Mouse (Mus musculus) CH12.LX (cell line): Measurements from ENCODE around the gene Dnm1. TPM values are rescaled to one million over a fixed set of nuclear protein-coding genes. Genes with fewer than 3 reads are reported as not detected.
A peak's percentile ranks its signal among the peaks of the same experiment; 100 is the strongest.

Source experiments
- DNase-seq: peaks from one replicate; pipeline ENCODE4 v3.0.0-alpha.2; 2013; ENCODE audit errors: extremely low read depth
- H3K27ac ChIP-seq: 2 replicates; pipeline ENCODE4 v1.5.1; 2012; ENCODE audit warnings: low read depth, mild to moderate bottlenecking, control low read depth, moderate library complexity; ENCODE audit not compliant: insufficient read depth
- H3K27me3 ChIP-seq: replicated peaks from 2 replicates; pipeline ENCODE3; 2012; ENCODE audit warnings: inconsistent platforms
- H3K36me3 ChIP-seq, 2 experiments: replicated peaks in 1 of 2; 2 replicates each; pipeline versions ENCODE3 to v1.6.1; 2012; ENCODE audit warnings: inconsistent platforms in 1 of 2, low read length in 1 of 2, mild to moderate bottlenecking in 1 of 2, mixed read lengths in 1 of 2, moderate library complexity in 1 of 2; ENCODE audit not compliant: control insufficient read depth in 1 of 2, insufficient read depth in 1 of 2
- H3K4me1 ChIP-seq, 2 experiments: 2 replicates each; pipeline ENCODE4 v1.6.1; 2012; ENCODE audit warnings: inconsistent platforms in 1 of 2, moderate library complexity in 1 of 2; ENCODE audit not compliant: insufficient read depth in 2 of 2, control insufficient read depth in 1 of 2
- H3K4me2 ChIP-seq: 2 replicates; pipeline ENCODE4 v1.6.1; 2012; ENCODE audit warnings: low read depth, mild to moderate bottlenecking, control low read depth; ENCODE audit not compliant: poor library complexity, insufficient read depth, severe bottlenecking
- H3K4me3 ChIP-seq, 3 experiments: fragments of 150-350 bp in 1 of 3; sonication (generic) in 1 of 3; replicated peaks in 1 of 3; 2 replicates each; pipeline versions ENCODE3 to v1.5.1; 2011 to 2012; ENCODE audit warnings: low read depth in 2 of 3, low read length in 2 of 3, mild to moderate bottlenecking in 2 of 3, moderate library complexity in 2 of 3, control low read depth in 1 of 3, improper control_type of control experiment in 1 of 3, inconsistent platforms in 1 of 3, mixed read lengths in 1 of 3; ENCODE audit not compliant: poor library complexity in 1 of 3
- H3K79me2 ChIP-seq: replicated peaks from 2 replicates; pipeline ENCODE4 v1.6.1; 2012; ENCODE audit warnings: mild to moderate bottlenecking, moderate library complexity; ENCODE audit not compliant: control insufficient read depth, poor library complexity, insufficient read depth, severe bottlenecking; ENCODE audit errors: extremely low read depth
- H3K9ac ChIP-seq: 2 replicates; pipeline ENCODE4 v1.6.1; 2012; ENCODE audit warnings: low read depth, mild to moderate bottlenecking, control low read depth, moderate library complexity; ENCODE audit not compliant: insufficient read depth
- H3K9me3 ChIP-seq: replicated peaks from 2 replicates; pipeline ENCODE3; 2012; ENCODE audit warnings: low read length, inconsistent platforms, mixed read lengths
- CHD2 ChIP-seq: IDR thresholded peaks from 2 replicates; pipeline ENCODE4 v1.6.1; 2011; ENCODE audit warnings: low read length, improper control_type of control experiment
- NELFE ChIP-seq: IDR thresholded peaks from 2 replicates; pipeline ENCODE4 v1.6.1; 2011; ENCODE audit warnings: low read depth, low read length, improper control_type of control experiment
- ZC3H11A ChIP-seq: IDR thresholded peaks from 2 replicates; pipeline ENCODE4 v1.6.1; 2012; ENCODE audit warnings: low read depth, mild to moderate bottlenecking, inconsistent platforms, low read length, improper control_type of control experiment
- dilution Hi-C: fragments of 300-500 bp; cut with MboI; formaldehyde crosslinking; loops from 2 replicates; pipeline ENCODE4 v1.14.3; 2020; ENCODE audit warnings: low sequenced_read_pairs; ENCODE audit not compliant: extremely low pct_unique_long_range_greater_than_20kb, extremely low pct_ligation_motif_present
- in situ Hi-C: fragments of 300-500 bp; cut with MboI; formaldehyde crosslinking; loops from 3 replicates; pipeline ENCODE4 v1.14.3; 2019; ENCODE audit warnings: low sequenced_read_pairs, low pct_ligation_motif_present, low pct_unique_long_range_greater_than_20kb, mixed read lengths
- polyA plus RNA-seq: library from polyadenylated mRNA; unstranded; fragments of >175 nt; gene quantifications from 2 replicates; pipeline ENCODE4 v1.2.1, GENCODE M21; 2012; ENCODE audit warnings: low read depth; ENCODE audit not compliant: insufficient read length
- total RNA-seq, 2 experiments: library from RNA; depleted of rRNA; stranded (reverse); fragments of 300-350 nt in 1 of 2; fragments of >200 nt in 1 of 2; gene quantifications; 2 replicates each; pipeline ENCODE4 v1.2.3; 2012 to 2014

Gene Dnm1
- total and polyA plus RNA-seq, 3 experiments: 0.25 TPM; not detected in 2

DNA sequence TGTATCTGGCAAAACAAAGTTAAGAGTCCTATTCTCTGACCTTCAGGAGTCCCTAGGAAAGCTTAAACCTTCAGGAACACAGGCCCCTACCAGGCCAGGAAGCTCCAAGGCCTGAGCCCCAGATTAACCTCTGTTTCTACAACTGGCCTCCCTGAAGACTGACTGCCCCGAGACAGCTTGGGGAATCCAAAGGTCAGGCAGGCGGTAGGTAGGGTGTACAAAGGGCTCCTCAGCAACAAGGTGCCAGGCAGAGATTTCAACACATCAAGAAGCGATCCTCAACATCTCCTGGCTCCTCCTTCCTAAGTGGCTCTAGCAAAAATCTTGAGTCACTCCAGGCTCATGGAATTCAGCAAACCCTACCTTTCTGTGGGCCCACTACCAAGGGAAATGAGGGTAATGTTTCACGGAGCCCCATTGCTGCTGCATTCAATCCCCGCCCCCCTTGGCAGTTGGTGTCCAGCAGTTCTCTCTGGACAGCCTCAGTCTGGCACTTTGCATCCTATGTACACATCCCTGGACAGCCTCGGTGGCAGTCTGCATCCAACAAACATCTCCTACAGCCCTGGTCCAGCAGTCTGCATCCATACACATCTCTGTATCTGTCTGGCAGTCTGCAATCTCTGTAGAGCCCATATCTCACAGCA lies 94.1 kb downstream of the Dnm1 start:
- DNase-seq: no peak
- Histone ChIP-seq H3K4me2 (peak overlapping the region; percentile 78), H3K79me2 (peaks cover 10% of the 10 kb centered on the region), H3K4me3 (peak overlapping the region; percentile 58 to 91 (median 87)), H3K9me3 (no peaks in the 10 kb centered on the region), H3K36me3 (peaks cover 39 to 40% of the 10 kb centered on the region in 2 experiments), H3K27ac (no peak overlapping the region), H3K27me3 (no peaks in the 10 kb centered on the region), H3K4me1 (peaks cover 0 to 14% of the 10 kb centered on the region in 2 experiments; a peak in 2 of 4 replicates), H3K9ac (peak overlapping the region; percentile 76)
- TF ChIP-seq NELFE (no peak), CHD2 (no peak), ZC3H11A (no peak)
- in situ Hi-C loops (no loop called here), dilution Hi-C loops (no loop called here)

Other genes starting within 250 kb of the Dnm1 start
- 34.3 and 42.2 TPM in 2 replicates for gene Prrc2b, start 202.3 kb downstream of the Dnm1 start, total RNA-seq (2012; rRNA removed)
- gene Prrc2b, start 202.3 kb downstream of the Dnm1 start, total RNA-seq (2014; rRNA removed): 7.6 TPM in 2 replicates
- gene Prrc2b, start 202.3 kb downstream of the Dnm1 start, polyA plus RNA-seq: 54.7 and 59.9 TPM in 2 replicates
- 16.0 and 16.7 TPM in 2 replicates for gene Pomt1, start 116.7 kb downstream of the Dnm1 start, total RNA-seq (2012; rRNA removed)
- gene Pomt1, start 116.7 kb downstream of the Dnm1 start, total RNA-seq (2014; rRNA removed): 12.3 and 13.6 TPM in 2 replicates
- gene Pomt1, start 116.7 kb downstream of the Dnm1 start, polyA plus RNA-seq: 13.1 and 16.0 TPM in 2 replicates
- 45.0 and 47.2 TPM in 2 replicates for gene Uck1, start 93.2 kb downstream of the Dnm1 start, total RNA-seq (2012; rRNA removed)
- 35.7 and 39.8 TPM in 2 replicates for gene Uck1, start 93.2 kb downstream of the Dnm1 start, total RNA-seq (2014; rRNA removed)
- gene Uck1, start 93.2 kb downstream of the Dnm1 start, polyA plus RNA-seq: 33.6 and 33.7 TPM in 2 replicates
- gene Golga2, start 66.0 kb downstream of the Dnm1 start, total RNA-seq (2012; rRNA removed): 21.2 and 23.0 TPM in 2 replicates
- 15.4 and 17.0 TPM in 2 replicates for gene Golga2, start 66.0 kb downstream of the Dnm1 start, total RNA-seq (2014; rRNA removed)
- 27.1 and 31.3 TPM in 2 replicates for gene Golga2, start 66.0 kb downstream of the Dnm1 start, polyA plus RNA-seq
- gene Swi5, start 65.3 kb downstream of the Dnm1 start, total RNA-seq (2012; rRNA removed): 295 and 327 TPM in 2 replicates
- 437 and 491 TPM in 2 replicates for gene Swi5, start 65.3 kb downstream of the Dnm1 start, total RNA-seq (2014; rRNA removed)
- gene Swi5, start 65.3 kb downstream of the Dnm1 start, polyA plus RNA-seq: 344 and 410 TPM in 2 replicates
- gene Ciz1, start 1.0 kb downstream of the Dnm1 start, total RNA-seq (2012; rRNA removed): 14.1 and 20.4 TPM in 2 replicates
- 8.1 and 8.2 TPM in 2 replicates for gene Ciz1, start 1.0 kb downstream of the Dnm1 start, total RNA-seq (2014; rRNA removed)
- gene Ciz1, start 1.0 kb downstream of the Dnm1 start, polyA plus RNA-seq: 47.0 and 47.3 TPM in 2 replicates
- 32.4 and 41.2 TPM in 2 replicates for gene 1110008P14Rik, start 28.6 kb upstream of the Dnm1 start, total RNA-seq (2012; rRNA removed)
- 20.2 and 27.8 TPM in 2 replicates for gene 1110008P14Rik, start 28.6 kb upstream of the Dnm1 start, total RNA-seq (2014; rRNA removed)
- gene 1110008P14Rik, start 28.6 kb upstream of the Dnm1 start, polyA plus RNA-seq: 16.8 and 24.3 TPM in 2 replicates
- gene Lcn2, start 34.9 kb upstream of the Dnm1 start, total RNA-seq (2012; rRNA removed): not detected in 2 replicates
- gene Lcn2, start 34.9 kb upstream of the Dnm1 start, total RNA-seq (2014; rRNA removed): not detected in 2 replicates
- not detected in 2 replicates for gene Lcn2, start 34.9 kb upstream of the Dnm1 start, polyA plus RNA-seq
- 19.6 and 21.3 TPM in 2 replicates for gene Ptges2, start 42.6 kb upstream of the Dnm1 start, total RNA-seq (2012; rRNA removed)
- 14.7 and 17.1 TPM in 2 replicates for gene Ptges2, start 42.6 kb upstream of the Dnm1 start, total RNA-seq (2014; rRNA removed)
- 19.5 and 20.3 TPM in 2 replicates for gene Ptges2, start 42.6 kb upstream of the Dnm1 start, polyA plus RNA-seq
- gene Naif1, start 97.1 kb upstream of the Dnm1 start, total RNA-seq (2012; rRNA removed): 3.3 and 3.5 TPM in 2 replicates
- gene Naif1, start 97.1 kb upstream of the Dnm1 start, total RNA-seq (2014; rRNA removed): 2.5 and 2.7 TPM in 2 replicates
- gene Naif1, start 97.1 kb upstream of the Dnm1 start, polyA plus RNA-seq: 5.0 and 6.5 TPM in 2 replicates
- 9.8 and 14.1 TPM in 2 replicates for gene Slc25a25, start 98.1 kb upstream of the Dnm1 start, total RNA-seq (2012; rRNA removed)
- gene Slc25a25, start 98.1 kb upstream of the Dnm1 start, total RNA-seq (2014; rRNA removed): 6.6 TPM in 2 replicates
- 9.4 and 10.0 TPM in 2 replicates for gene Slc25a25, start 98.1 kb upstream of the Dnm1 start, polyA plus RNA-seq
- gene Fam102a, start 182.0 kb upstream of the Dnm1 start, total RNA-seq (2012; rRNA removed): 3.8 and 5.1 TPM in 2 replicates
- gene Fam102a, start 182.0 kb upstream of the Dnm1 start, total RNA-seq (2014; rRNA removed): 1.3 and 1.7 TPM in 2 replicates
- 6.7 and 7.8 TPM in 2 replicates for gene Fam102a, start 182.0 kb upstream of the Dnm1 start, polyA plus RNA-seq
- gene Dpm2, start 217.5 kb upstream of the Dnm1 start, total RNA-seq (2012; rRNA removed): 30.9 and 38.1 TPM in 2 replicates
- gene Dpm2, start 217.5 kb upstream of the Dnm1 start, total RNA-seq (2014; rRNA removed): 29.8 and 33.8 TPM in 2 replicates
- gene Dpm2, start 217.5 kb upstream of the Dnm1 start, polyA plus RNA-seq: 63.6 and 65.7 TPM in 2 replicates
- 0.64 and 1.3 TPM in 2 replicates for gene Pip5kl1, start 221.5 kb upstream of the Dnm1 start, total RNA-seq (2012; rRNA removed)
- gene Pip5kl1, start 221.5 kb upstream of the Dnm1 start, total RNA-seq (2014; rRNA removed): 0.28 TPM in 1 of 2 replicates, not detected in the other
- gene Pip5kl1, start 221.5 kb upstream of the Dnm1 start, polyA plus RNA-seq: 0.57 and 0.82 TPM in 2 replicates
- 0.13 TPM in 1 of 2 replicates, not detected in the other for gene 9430097D07Rik, start 222.3 kb upstream of the Dnm1 start, total RNA-seq (2012; rRNA removed)
- gene 9430097D07Rik, start 222.3 kb upstream of the Dnm1 start, total RNA-seq (2014; rRNA removed): not detected in 2 replicates
- gene 9430097D07Rik, start 222.3 kb upstream of the Dnm1 start, polyA plus RNA-seq: not detected in 2 replicates
- gene St6galnac4, start 233.8 kb upstream of the Dnm1 start, total RNA-seq (2012; rRNA removed): 51.9 and 57.4 TPM in 2 replicates
- 45.9 and 58.3 TPM in 2 replicates for gene St6galnac4, start 233.8 kb upstream of the Dnm1 start, total RNA-seq (2014; rRNA removed)
- gene St6galnac4, start 233.8 kb upstream of the Dnm1 start, polyA plus RNA-seq: 81.7 and 87.0 TPM in 2 replicates
- gene St6galnac6, start 246.4 kb upstream of the Dnm1 start, total RNA-seq (2012; rRNA removed): 13.9 and 14.3 TPM in 2 replicates
- gene St6galnac6, start 246.4 kb upstream of the Dnm1 start, total RNA-seq (2014; rRNA removed): 12.9 and 13.2 TPM in 2 replicates
- gene St6galnac6, start 246.4 kb upstream of the Dnm1 start, polyA plus RNA-seq: 10.7 and 13.3 TPM in 2 replicates